Mouse (Mus musculus): Measurements from ENCODE around the gene Ppp2r5c. TPM values are rescaled to one million over a fixed set of nuclear protein-coding genes. Genes with fewer than 3 reads are reported as not detected.

The Ppp2r5c gene
- polyA plus RNA-seq, 1 experiment from 2014 or later: 146 TPM

DNA sequence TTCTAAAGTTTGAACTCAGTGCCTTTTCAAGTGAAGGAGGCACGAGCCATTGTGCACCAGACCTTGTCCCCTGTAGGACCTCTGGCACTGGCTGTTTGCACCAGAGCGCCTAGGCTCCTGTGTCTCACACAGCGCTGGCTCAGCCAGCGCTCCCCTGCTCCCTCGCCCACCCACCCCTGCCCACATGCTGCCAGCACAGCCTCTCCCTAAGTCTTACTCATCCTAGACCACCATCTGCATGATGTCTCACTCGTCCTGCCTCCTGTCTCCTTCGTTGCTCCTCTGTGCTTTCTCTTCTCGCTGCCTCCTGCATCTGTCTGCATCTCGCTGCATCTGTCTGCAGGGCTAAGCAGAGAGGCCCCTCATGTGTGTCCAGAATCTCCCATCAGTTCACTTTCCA, 131.4 kb downstream of the Ppp2r5c start:
- peaks cover 68% of the 10 kb centered on the region for H3K36me3 ChIP-seq
- ATAC-seq (ENCODE audit: low FRiP score, low read depth): no peak
- WGBS: 87% methylated on average over 9 of the region's 9 CpGs
- no peak overlapping the region for H3K9ac ChIP-seq
- no peaks in the 10 kb centered on the region for H3K4me1 ChIP-seq
- H3K4me2 ChIP-seq (replicated peaks): no peak overlapping the region
- no peaks in the 10 kb centered on the region for H3K9me3 ChIP-seq
- no peaks in the 10 kb centered on the region for H3K27me3 ChIP-seq
- no peak overlapping the region for H3K27ac ChIP-seq
- H3K4me3 ChIP-seq: no peak overlapping the region

GRCm38 (mm10) chr12:110588622-110589021, 141.7 kb downstream of the Ppp2r5c start:
- Histone ChIP-seq H3K9ac (no peak overlapping the region), H3K9me3 (no peaks in the 10 kb centered on the region), H3K4me1 (peaks cover 15% of the 10 kb centered on the region), H3K36me3 (no peaks in the 10 kb centered on the region), H3K27me3 (no peaks in the 10 kb centered on the region), H3K27ac (no peak overlapping the region), H3K4me3 (no peak overlapping the region), H3K4me2 (replicated peaks) (no peak overlapping the region)
- ATAC-seq (ENCODE audit: low FRiP score, low read depth): no peak
- 79% methylated on average over 6 of the region's 6 CpGs for WGBS

GRCm38 (mm10) chr12:110590804-110591259, 143.9 kb downstream of the Ppp2r5c start:
- H3K36me3 ChIP-seq: no peaks in the 10 kb centered on the region
- H3K4me2 ChIP-seq (replicated peaks): peak overlapping the region; percentile 97
- H3K27me3 ChIP-seq: no peaks in the 10 kb centered on the region
- ATAC-seq (ENCODE audit: low FRiP score, low read depth): 0 out of 2 replicates have a peak, but pooled peaks have one; percentile 3
- no peaks in the 10 kb centered on the region for H3K9me3 ChIP-seq
- H3K9ac ChIP-seq: peak overlapping the region; percentile 92
- WGBS: 2% methylated on average over 15 of the region's 15 CpGs
- peak overlapping the region; percentile 79 for H3K4me3 ChIP-seq
- peak overlapping the region; percentile 91; the same call in 1 of the 2 replicates for H3K27ac ChIP-seq
- H3K4me1 ChIP-seq: peaks cover 15% of the 10 kb centered on the region

DNA sequence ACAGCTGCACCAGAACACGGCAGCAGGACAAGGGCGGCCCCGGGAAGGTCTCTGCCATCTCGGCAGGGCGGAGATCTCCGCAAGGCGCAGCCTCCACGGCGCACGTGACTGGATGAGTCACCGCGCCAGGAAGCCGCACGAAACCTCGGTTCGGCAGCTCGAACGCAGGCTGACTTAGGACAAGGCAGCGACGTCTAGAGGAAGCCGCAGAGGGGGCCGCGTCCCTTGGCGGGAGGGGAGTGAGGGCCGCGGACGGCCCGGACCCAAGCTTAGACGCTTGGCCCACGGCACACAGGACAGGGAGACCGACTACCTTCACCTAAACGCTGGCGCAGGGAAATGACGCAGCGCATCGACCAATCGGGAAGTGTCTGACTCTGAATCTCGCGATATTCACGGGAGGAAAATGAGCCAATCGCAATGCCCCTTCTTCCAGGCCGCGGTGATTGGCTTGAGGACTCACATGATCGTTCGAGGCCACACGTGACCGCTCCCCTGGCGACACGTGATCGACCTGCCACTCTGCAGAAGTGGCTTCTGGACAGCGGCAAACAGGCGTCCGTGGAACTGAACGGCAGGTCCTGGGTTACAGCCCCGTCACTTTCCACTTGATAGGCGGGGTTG, 144.5 kb downstream of the Ppp2r5c start:
- Histone ChIP-seq H3K9me3 (no peaks in the 10 kb centered on the region), H3K4me3 (peak overlapping the region; percentile 79), H3K4me1 (peaks cover 15% of the 10 kb centered on the region), H3K27ac (peak overlapping the region; percentile 91), H3K27me3 (no peaks in the 10 kb centered on the region), H3K4me2 (replicated peaks) (peak overlapping the region; percentile 97), H3K36me3 (no peaks in the 10 kb centered on the region), H3K9ac (peak overlapping the region; percentile 92)
- WGBS: under 1% methylated on average over 56 of the region's 56 CpGs
- peak; percentile 95 for ATAC-seq (ENCODE audit: low FRiP score, low read depth)

- H3K27ac ChIP-seq: no peak overlapping the region
- no peak for ATAC-seq (ENCODE audit: low FRiP score, low read depth)
- no peak overlapping the region for H3K4me2 ChIP-seq (replicated peaks)
- peaks cover 19% of the 10 kb centered on the region for H3K4me1 ChIP-seq
- H3K9me3 ChIP-seq: no peaks in the 10 kb centered on the region
- 8% methylated on average over 7 of the region's 7 CpGs for WGBS
- 0 out of 2 replicates have a peak, but pooled peaks cover 5% of the 10 kb centered on the region for H3K27me3 ChIP-seq
- H3K9ac ChIP-seq: 0 out of 2 replicates have a peak overlapping the region, but pooled peaks have one; percentile 25
- no peaks in the 10 kb centered on the region for H3K36me3 ChIP-seq
- H3K4me3 ChIP-seq: no peak overlapping the region
These were observed 151.6 kb downstream of the Ppp2r5c start for GRCm38 (mm10) chr12:110598527-110598926.

- no peaks in the 10 kb centered on the region for H3K36me3 ChIP-seq
- H3K4me1 ChIP-seq: peaks cover 29% of the 10 kb centered on the region
- H3K9me3 ChIP-seq: no peaks in the 10 kb centered on the region
- 0 out of 2 replicates have a peak, but pooled peaks cover 5% of the 10 kb centered on the region for H3K27me3 ChIP-seq
- ATAC-seq (ENCODE audit: low FRiP score, low read depth): no peak
- no peak overlapping the region for H3K4me2 ChIP-seq (replicated peaks)
- H3K4me3 ChIP-seq: no peak overlapping the region
- 73% methylated on average over 4 of the region's 4 CpGs for WGBS
- H3K27ac ChIP-seq: no peak overlapping the region
- no peak overlapping the region; the same call in 1 of the 2 replicates for H3K9ac ChIP-seq
These were observed 152.9 kb downstream of the Ppp2r5c start for GRCm38 (mm10) chr12:110599791-110600190.

GRCm38 (mm10) chr12:110600225-110600991, 153.5 kb downstream of the Ppp2r5c start:
- Histone ChIP-seq H3K4me1 (peaks cover 31% of the 10 kb centered on the region), H3K9ac (0 out of 2 replicates have a peak overlapping the region, but pooled peaks have one; percentile 15), H3K27me3 (0 out of 2 replicates have a peak, but pooled peaks cover 5% of the 10 kb centered on the region), H3K4me3 (peak overlapping the region; percentile 78), H3K27ac (no peak overlapping the region), H3K36me3 (no peaks in the 10 kb centered on the region; the same call in 1 of the 2 replicates), H3K4me2 (replicated peaks) (peak overlapping the region; percentile 96), H3K9me3 (no peaks in the 10 kb centered on the region)
- WGBS: 54% methylated on average over 13 of the region's 13 CpGs
- ATAC-seq (ENCODE audit: low FRiP score, low read depth): no peak

- peak; percentile 93 for ATAC-seq (ENCODE audit: low FRiP score, low read depth)
- Histone ChIP-seq H3K9ac (peak within 1 kb of the TSS; percentile 98), H3K4me1 (peaks cover 31% of the 10 kb centered on the region), H3K4me3 (peak within 1 kb of the TSS; percentile 78), H3K27me3 (0 out of 2 replicates have a peak, but pooled peaks cover 5% of the 10 kb centered on the region), H3K4me2 (replicated peaks) (peak within 1 kb of the TSS; percentile 96), H3K9me3 (no peaks in the 10 kb centered on the region), H3K27ac (peak within 1 kb of the TSS; percentile 96), H3K36me3 (peaks cover 1% of the 10 kb centered on the region)
- under 1% methylated on average over 90 of the region's 105 CpGs for WGBS
These were observed 154.6 kb downstream of the Ppp2r5c start, which contains the start of gene Dync1h1 for GRCm38 (mm10) chr12:110601241-110602218. TSS of gene Dync1h1 (plus strand) at chr12:110601452.

- ATAC-seq (ENCODE audit: low FRiP score, low read depth): no peak
- H3K4me1 ChIP-seq: peaks cover 30% of the 10 kb centered on the region
- H3K9me3 ChIP-seq: no peaks in the 10 kb centered on the region
- WGBS: 86% methylated on average over 3 of the region's 3 CpGs
- H3K4me3 ChIP-seq: no peak overlapping the region
- no peak overlapping the region for H3K4me2 ChIP-seq (replicated peaks)
- no peaks in the 10 kb centered on the region for H3K27me3 ChIP-seq
- H3K36me3 ChIP-seq: peaks cover 19% of the 10 kb centered on the region
- H3K27ac ChIP-seq: no peak overlapping the region
- H3K9ac ChIP-seq: no peak overlapping the region
These were observed 159.2 kb downstream of the Ppp2r5c start for GRCm38 (mm10) chr12:110606161-110606560.

DNA sequence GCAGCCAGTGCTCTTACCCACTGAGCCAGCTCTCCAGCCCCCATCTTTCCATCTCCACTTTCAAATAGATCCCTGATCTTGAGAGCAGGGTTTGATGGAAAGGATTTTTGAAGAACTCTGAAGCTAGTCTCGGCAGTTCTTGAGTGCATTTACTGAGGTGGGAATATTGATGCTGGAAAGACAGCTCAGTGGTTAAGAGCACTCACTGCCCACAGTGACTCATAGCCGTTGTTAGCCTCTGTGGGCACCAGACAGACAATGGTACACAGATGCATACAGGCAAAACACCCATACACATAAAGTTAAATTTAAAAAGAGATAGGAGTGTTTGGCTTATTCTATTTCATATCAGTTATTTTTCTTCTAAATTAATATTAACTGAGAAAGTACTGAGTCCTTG, 159.8 kb downstream of the Ppp2r5c start:
- ATAC-seq (ENCODE audit: low FRiP score, low read depth): no peak
- WGBS: 95% methylated on average over 2 of the region's 2 CpGs
- no peak overlapping the region for H3K27ac ChIP-seq
- peaks cover 21% of the 10 kb centered on the region for H3K36me3 ChIP-seq
- no peak overlapping the region for H3K4me3 ChIP-seq
- H3K4me1 ChIP-seq: peaks cover 30% of the 10 kb centered on the region
- no peaks in the 10 kb centered on the region for H3K9me3 ChIP-seq
- H3K4me2 ChIP-seq (replicated peaks): no peak overlapping the region
- no peaks in the 10 kb centered on the region for H3K27me3 ChIP-seq
- no peak overlapping the region for H3K9ac ChIP-seq

GRCm38 (mm10) chr12:110608460-110609152, 161.7 kb downstream of the Ppp2r5c start:
- no peak overlapping the region for H3K27ac ChIP-seq
- no peak overlapping the region for H3K4me3 ChIP-seq
- peak overlapping the region; percentile 57 for H3K9ac ChIP-seq
- ATAC-seq (ENCODE audit: low FRiP score, low read depth): no peak
- peaks cover 15% of the 10 kb centered on the region for H3K4me1 ChIP-seq
- H3K4me2 ChIP-seq (replicated peaks): no peak overlapping the region
- H3K9me3 ChIP-seq: no peaks in the 10 kb centered on the region
- 75% methylated on average over 11 of the region's 11 CpGs for WGBS
- H3K36me3 ChIP-seq: peaks cover 40% of the 10 kb centered on the region
- H3K27me3 ChIP-seq: no peaks in the 10 kb centered on the region
